Mouse (Mus musculus) small intestine, adult 2 months (tissue): ENCODE data around the gene Akap2. TPM values are rescaled to one million over a fixed set of nuclear protein-coding genes. Genes with fewer than 3 reads are reported as not detected.

ENCODE experiments used
- H3K27ac ChIP-seq: fragments of 200-500 bp; 2 replicates; pipeline ENCODE4 v1.5.1; 2012; ENCODE audit warnings: low read depth, low read length, control low read depth, inconsistent platforms; ENCODE audit not compliant: insufficient read depth
- H3K27me3 ChIP-seq: fragments of 200-500 bp; 2 replicates; pipeline ENCODE4 v1.6.1; 2012; ENCODE audit warnings: mild to moderate bottlenecking, moderate library complexity, low read length, inconsistent platforms; ENCODE audit not compliant: control insufficient read depth, insufficient read depth
- H3K36me3 ChIP-seq: fragments of 200-500 bp; 2 replicates; pipeline ENCODE4 v1.6.1; 2012; ENCODE audit warnings: mild to moderate bottlenecking, low read length, control low read depth, inconsistent platforms; ENCODE audit not compliant: control insufficient read depth, insufficient read depth
- H3K4me1 ChIP-seq: fragments of 200-500 bp; 2 replicates; pipeline ENCODE4 v1.6.1; 2012; ENCODE audit warnings: low read length, inconsistent platforms, mixed read lengths; ENCODE audit not compliant: control insufficient read depth, insufficient read depth, insufficient read length
- H3K4me3 ChIP-seq: fragments of 200-500 bp; 2 replicates; pipeline ENCODE4 v1.5.1; 2012; ENCODE audit warnings: low read depth, mild to moderate bottlenecking, control low read depth, inconsistent platforms, low read length, moderate library complexity
- CTCF ChIP-seq: fragments of 200-500 bp; IDR thresholded peaks from 2 replicates; pipeline ENCODE4 v1.5.1; 2012; ENCODE audit warnings: low read depth, mild to moderate bottlenecking, control low read depth, inconsistent platforms, low read length, moderate library complexity, mixed read lengths; ENCODE audit not compliant: insufficient replicate concordance, insufficient read length; ENCODE audit errors: extremely low read depth
- POLR2A ChIP-seq: fragments of 200-500 bp; IDR thresholded peaks from 2 replicates; pipeline ENCODE4 v1.6.1; 2012; ENCODE audit warnings: low read depth, mild to moderate bottlenecking, control low read depth, inconsistent platforms, low read length, moderate library complexity
- WGBS: fragments of 180-500 bp; shearing (Covaris S2); methylation state at CpG from one replicate; pipeline ENCODE4 v1.1.7; 2018; 5-methylcytosine and 5-hydroxymethylcytosine counted together
- polyA plus RNA-seq: library from polyadenylated mRNA; depleted of rRNA; stranded (reverse); fragments of >200 nt; gene quantifications from 2 replicates; pipeline ENCODE4 v1.2.3, GENCODE M21; 2012

The Akap2 gene
- polyA plus RNA-seq, 1 experiment, result 7.6 TPM

DNA sequence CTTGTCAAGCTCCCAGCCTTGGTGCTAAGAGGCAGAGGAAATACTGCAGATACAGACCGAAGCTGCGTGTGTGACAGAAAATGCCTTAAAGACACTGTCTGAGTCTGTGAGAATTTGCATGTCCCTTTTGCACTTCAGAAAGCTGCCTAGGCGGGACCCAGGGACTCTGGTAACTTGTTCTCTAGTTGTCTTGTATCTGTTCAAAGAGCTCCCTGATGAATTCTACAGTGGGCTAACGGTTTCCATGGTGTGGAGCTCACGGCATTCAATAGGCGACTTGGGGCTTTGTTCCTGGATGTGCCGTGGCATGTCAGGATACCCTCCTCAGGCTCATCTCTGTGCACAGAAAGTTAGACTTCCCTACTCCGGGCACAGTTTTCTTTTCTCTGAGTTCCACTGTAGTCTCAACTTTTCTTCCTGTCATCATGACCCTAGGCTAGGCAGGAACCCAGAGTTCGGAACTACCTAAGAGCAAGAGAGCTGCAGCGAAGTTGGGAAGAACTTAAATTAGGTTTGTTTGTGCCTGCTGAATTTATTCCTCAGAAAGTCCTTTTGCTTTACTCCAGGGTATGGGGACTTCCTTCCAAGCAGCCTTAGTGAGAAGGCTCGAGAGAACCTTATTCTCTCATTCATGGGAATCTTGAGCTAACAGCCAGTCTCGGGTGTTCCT is 128.2 kb downstream of the Akap2 start:
- no peaks in the 10 kb centered on the region for H3K36me3 ChIP-seq
- no peak for TF ChIP-seq POLR2A
- 74% methylated on average over 12 of the region's 12 CpGs for WGBS
- H3K27me3 ChIP-seq, result no peaks in the 10 kb centered on the region
- H3K4me3 ChIP-seq, result peak overlapping the region; percentile 57
- H3K4me1 ChIP-seq, result no peaks in the 10 kb centered on the region
- peak overlapping the region; percentile 84 for H3K27ac ChIP-seq

DNA sequence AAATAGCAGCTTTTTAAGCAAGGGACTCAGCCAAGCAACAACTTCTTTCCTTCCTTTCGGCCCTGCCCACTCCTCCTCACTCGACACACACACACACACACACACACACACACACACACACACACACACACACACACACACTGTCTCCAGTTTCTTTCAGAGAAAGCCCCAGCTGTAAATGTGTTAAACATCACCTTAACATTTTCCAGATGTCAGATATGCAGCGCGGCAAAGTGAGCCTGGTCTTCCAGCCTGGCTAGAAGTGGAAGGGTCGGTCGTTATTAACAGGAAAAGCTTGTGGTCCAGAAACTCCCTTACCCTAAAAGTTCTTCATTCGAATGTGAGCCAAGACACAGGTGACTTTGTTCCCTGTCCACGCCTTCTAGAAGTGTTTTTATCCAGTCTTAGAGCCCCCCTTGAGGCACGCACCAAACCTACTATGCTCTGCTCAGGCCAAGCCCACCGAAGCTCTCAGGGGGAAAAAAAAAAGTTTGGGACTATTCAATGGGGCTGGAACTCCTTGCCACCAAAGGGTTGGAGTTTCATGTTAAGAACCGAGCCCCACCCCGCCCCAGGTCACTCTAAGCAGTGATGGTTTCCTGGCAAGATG is 129.0 kb downstream of the Akap2 start:
- H3K4me1 ChIP-seq, result peaks cover 3% of the 10 kb centered on the region
- no peaks in the 10 kb centered on the region for H3K27me3 ChIP-seq
- 65% methylated on average over 12 of the region's 12 CpGs for WGBS
- no peak for TF ChIP-seq POLR2A
- no peak for TF ChIP-seq CTCF
- H3K27ac ChIP-seq, result peak overlapping the region; percentile 84; the same call in 1 of the 2 replicates
- H3K36me3 ChIP-seq, result no peaks in the 10 kb centered on the region
- peak overlapping the region; percentile 14 for H3K4me3 ChIP-seq

DNA sequence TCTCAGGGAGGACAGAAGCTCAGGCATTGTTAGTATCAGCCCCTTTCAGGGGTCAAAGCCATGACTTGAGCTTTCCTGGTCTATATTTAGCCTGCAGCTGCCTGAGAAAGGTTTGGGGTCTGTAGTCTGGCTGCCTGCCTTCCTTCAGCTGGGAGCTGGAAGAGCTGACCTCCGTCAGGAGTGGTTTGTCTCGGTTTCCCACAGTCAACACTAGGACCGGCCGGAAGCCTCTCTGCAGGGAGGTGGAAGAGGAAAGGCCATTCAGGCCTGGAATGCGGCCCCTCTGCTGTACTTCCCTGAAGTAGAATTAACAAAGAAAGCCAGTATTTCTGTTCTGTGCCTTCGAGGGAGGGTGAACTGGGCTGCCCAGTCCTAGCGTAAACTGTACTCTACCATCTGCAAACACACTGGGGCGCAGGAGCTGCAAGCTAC is 129.6 kb downstream of the Akap2 start:
- TF ChIP-seq POLR2A (no peak), CTCF (no peak)
- peaks cover 3% of the 10 kb centered on the region for H3K4me1 ChIP-seq
- peak overlapping the region; percentile 14 for H3K4me3 ChIP-seq
- WGBS, result 76% methylated on average over 8 of the region's 8 CpGs
- no peaks in the 10 kb centered on the region for H3K36me3 ChIP-seq
- no peaks in the 10 kb centered on the region for H3K27me3 ChIP-seq
- H3K27ac ChIP-seq, result peak overlapping the region; percentile 37; the same call in 1 of the 2 replicates

DNA sequence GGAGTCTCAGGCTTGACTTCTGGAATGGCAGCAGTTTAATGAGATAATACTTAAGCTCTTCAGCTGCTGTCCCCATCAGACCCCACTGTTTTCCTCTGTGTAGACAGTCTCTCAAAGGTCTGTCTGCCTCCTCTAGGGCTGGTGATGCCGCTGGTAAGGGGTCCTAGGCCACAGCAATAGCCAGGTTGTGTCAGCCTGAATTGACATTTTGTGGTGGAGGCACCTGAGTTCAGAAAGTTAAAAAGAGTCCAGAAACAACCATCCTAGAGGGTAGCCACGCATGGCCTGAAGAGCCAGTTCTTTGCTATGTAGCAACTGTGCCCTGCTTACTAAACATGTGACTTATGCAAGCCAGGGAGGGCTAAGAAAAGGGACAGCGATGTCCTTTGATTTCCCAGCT is 130.2 kb downstream of the Akap2 start:
- 79% methylated on average over 3 of the region's 3 CpGs for WGBS
- Histone ChIP-seq H3K4me3 (no peak overlapping the region), H3K27ac (no peak overlapping the region)

DNA sequence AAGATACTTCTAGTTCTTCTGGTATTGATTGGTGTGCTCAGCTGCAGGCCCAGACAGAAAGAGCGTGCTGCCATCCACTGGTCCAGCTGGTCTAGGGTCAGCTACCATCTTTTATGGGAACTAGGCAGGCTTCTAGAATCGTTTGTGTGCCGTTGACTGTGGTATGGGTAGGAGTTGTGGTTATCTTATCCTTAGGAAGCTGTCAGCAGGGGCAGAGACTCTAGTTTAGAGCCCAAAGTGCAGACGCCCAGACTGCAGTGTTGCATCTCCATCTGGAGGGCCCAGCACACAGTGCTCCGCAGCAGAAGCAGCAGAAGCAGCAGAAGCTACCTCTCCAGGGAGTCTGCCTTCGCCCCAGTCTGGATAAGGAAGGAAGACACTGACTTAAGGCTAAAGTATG is 132.0 kb downstream of the Akap2 start:
- TF ChIP-seq CTCF (no peak), POLR2A (no peak)
- no peak overlapping the region for H3K4me3 ChIP-seq

More for the DNA sequence above, 130.2 kb downstream of the Akap2 start:
- Histone ChIP-seq H3K4me1 (peaks cover 3% of the 10 kb centered on the region), H3K36me3 (no peaks in the 10 kb centered on the region), H3K27me3 (no peaks in the 10 kb centered on the region)
- no peak for TF ChIP-seq POLR2A
- TF ChIP-seq CTCF, result no peak

DNA sequence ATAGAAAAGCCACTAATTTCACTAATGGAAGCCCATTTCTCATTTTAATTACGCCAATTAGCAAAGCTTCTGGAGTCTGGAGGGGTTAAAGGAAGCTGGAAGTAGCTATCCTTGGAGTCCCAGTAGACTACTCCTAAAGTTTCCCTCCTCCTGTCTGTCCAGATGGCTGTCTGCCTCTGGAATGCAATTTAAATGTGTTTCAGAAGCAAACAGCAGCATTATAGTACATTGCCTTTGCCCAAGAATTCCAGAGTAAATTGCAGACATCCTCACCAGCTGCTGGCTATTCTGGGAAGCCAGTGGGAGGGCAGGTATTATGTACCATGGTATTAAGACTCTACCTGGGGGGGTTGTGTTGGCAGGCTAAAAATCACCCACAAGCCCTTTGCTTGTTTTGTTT is 134.3 kb downstream of the Akap2 start:
- peaks cover 3% of the 10 kb centered on the region for H3K4me1 ChIP-seq
- TF ChIP-seq CTCF, result no peak

More for the DNA sequence above, 132.0 kb downstream of the Akap2 start:
- Histone ChIP-seq H3K36me3 (no peaks in the 10 kb centered on the region), H3K27me3 (no peaks in the 10 kb centered on the region), H3K27ac (no peak overlapping the region), H3K4me1 (peaks cover 3% of the 10 kb centered on the region)
- 74% methylated on average over 6 of the region's 6 CpGs for WGBS

DNA sequence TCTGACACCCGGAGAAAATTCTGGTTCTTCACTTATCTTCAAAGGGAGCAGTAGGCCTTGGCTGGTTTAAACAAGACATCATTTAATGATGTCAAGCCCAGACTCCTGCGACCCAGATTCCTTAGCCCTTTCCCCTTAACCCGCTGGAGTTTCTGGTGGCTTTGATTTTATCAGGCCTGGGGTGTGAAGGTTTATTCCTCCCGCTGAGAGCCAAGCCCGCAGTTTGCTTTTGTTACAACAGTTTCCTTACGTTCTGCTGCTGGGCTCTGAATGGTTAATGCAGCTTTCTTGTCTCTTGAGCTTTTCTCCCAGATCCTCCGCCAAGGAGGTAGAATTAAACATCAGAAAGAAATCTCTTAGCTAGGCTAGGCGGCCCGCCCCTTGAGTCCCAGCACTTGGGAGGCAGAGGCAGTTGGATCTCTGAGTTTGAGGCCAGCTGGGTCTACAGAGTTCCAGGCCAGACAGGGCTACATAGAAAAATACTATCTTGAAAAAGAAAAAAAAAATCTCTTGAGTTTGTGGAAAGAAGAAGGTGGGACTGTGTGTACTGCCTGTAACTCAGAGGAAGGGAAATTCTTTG is 135.1 kb downstream of the Akap2 start:
- no peaks in the 10 kb centered on the region for H3K27me3 ChIP-seq
- no peak for TF ChIP-seq CTCF
- TF ChIP-seq POLR2A, result no peak
- H3K27ac ChIP-seq, result no peak overlapping the region
- H3K4me3 ChIP-seq, result no peak overlapping the region
- H3K36me3 ChIP-seq, result no peaks in the 10 kb centered on the region
- WGBS, result 62% methylated on average over 9 of the region's 9 CpGs
- peaks cover 3% of the 10 kb centered on the region for H3K4me1 ChIP-seq

More for the DNA sequence above, 134.3 kb downstream of the Akap2 start:
- H3K27ac ChIP-seq, result no peak overlapping the region
- H3K36me3 ChIP-seq, result no peaks in the 10 kb centered on the region
- H3K4me3 ChIP-seq, result no peak overlapping the region
- no peaks in the 10 kb centered on the region for H3K27me3 ChIP-seq
- 85% methylated on average over 1 of the region's 1 CpGs for WGBS
